Mouse (Mus musculus): ENCODE data around the gene Tenm4.

DNA sequence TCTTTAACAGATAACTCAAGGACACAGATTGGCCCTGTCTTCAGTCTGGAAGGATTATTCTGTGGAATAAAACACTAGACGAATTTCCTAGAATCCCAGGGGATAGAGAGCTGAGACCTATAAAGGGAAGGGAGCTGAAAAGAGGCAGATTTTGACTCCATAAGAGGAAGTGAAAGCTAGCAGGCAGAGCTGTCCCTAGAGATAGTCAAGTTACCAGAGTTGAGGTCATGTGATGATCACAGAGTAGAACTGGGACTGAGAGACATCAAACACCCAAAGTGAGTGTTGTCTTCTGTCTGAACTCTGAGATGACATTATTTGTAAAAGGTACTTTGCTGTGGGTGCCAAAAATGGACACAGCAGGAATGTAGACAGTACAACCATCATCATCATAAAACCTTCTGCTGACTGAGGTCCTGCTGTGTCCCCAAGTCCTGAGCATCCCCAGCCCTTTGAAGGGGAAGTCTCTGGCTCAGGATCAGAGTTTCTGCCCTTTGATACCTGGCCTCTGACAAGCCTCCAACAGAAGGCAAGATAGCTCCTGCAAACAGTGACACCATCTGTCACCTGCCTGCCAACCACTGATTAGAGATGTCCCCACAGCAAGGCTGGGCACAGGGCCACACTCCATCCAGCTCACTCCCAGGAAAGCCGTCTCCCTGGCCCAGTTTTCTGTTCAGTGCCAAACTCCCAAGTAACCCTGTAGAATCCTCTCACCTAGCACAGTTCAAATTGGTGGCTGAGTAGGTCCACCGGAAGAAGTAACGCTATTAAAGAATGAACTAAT, 368.4 kb downstream of the Tenm4 start:
- TF ChIP-seq CTCF (IDR thresholded peaks at IDR 0.05) (no peak), EP300 (IDR thresholded peaks at IDR 0.05) (no peak)

All from lung, postnatal 0 days (tissue).